Mouse (Mus musculus) E14TG2a.4 (cell line): ENCODE data around the gene Stkld1.

Experiments used
- H3K27me3 ChIP-seq: 2 replicates; pipeline ENCODE4 v1.6.1; 2014; ENCODE audit warnings: low read length, control low read depth; ENCODE audit not compliant: insufficient read depth
- H3K36me3 ChIP-seq: 2 replicates; pipeline ENCODE4 v1.6.1; 2014; ENCODE audit warnings: low read length, control low read depth; ENCODE audit not compliant: insufficient read depth
- H3K4me1 ChIP-seq: replicated peaks from 2 replicates; pipeline ENCODE4 v1.6.1; 2014; ENCODE audit warnings: low read depth, low read length, control low read depth
- H3K4me3 ChIP-seq: replicated peaks from 2 replicates; pipeline ENCODE4 v1.5.1; 2014; ENCODE audit warnings: mild to moderate bottlenecking, low read length
- H3K9me3 ChIP-seq: 2 replicates; pipeline ENCODE4 v1.6.1; 2014; ENCODE audit warnings: low read length, control low read depth
- CTCF ChIP-seq: conservative IDR thresholded peaks from 2 replicates; pipeline ENCODE4 v1.5.1; 2014; ENCODE audit warnings: low read length
- NANOG ChIP-seq: IDR thresholded peaks from 2 replicates; pipeline ENCODE4 v1.6.1; 2014; ENCODE audit warnings: borderline replicate concordance, low read length, mixed read lengths
- POU5F1 ChIP-seq: IDR thresholded peaks from 2 replicates; pipeline ENCODE4 v1.6.1; 2014; ENCODE audit warnings: low read length, borderline replicate concordance

Stkld1 gene

GRCm38 (mm10) chr2:26951346-26951905, 17.6 kb downstream of the Stkld1 start:
- TF ChIP-seq CTCF (no peak), NANOG (no peak), POU5F1 (no peak)
- peaks cover 28% of the 10 kb centered on the region for H3K4me1 ChIP-seq
- H3K36me3 ChIP-seq = peaks cover 69% of the 10 kb centered on the region
- H3K4me3 ChIP-seq = no peak overlapping the region
- no peaks in the 10 kb centered on the region for H3K9me3 ChIP-seq
- 0 out of 2 replicates have a peak, but pooled peaks cover 2% of the 10 kb centered on the region for H3K27me3 ChIP-seq

GRCm38 (mm10) chr2:26952193-26952592, 18.3 kb downstream of the Stkld1 start:
- Histone ChIP-seq H3K36me3 (peaks cover 76% of the 10 kb centered on the region), H3K4me1 (peaks cover 27% of the 10 kb centered on the region)

GRCm38 (mm10) chr2:26952866-26953265, 19.0 kb downstream of the Stkld1 start:
- Histone ChIP-seq H3K4me1 (peaks cover 20% of the 10 kb centered on the region), H3K4me3 (no peak overlapping the region), H3K36me3 (peaks cover 83% of the 10 kb centered on the region), H3K27me3 (no peaks in the 10 kb centered on the region), H3K9me3 (no peaks in the 10 kb centered on the region)
- no peak for TF ChIP-seq CTCF
- no peak for TF ChIP-seq POU5F1
- no peak for TF ChIP-seq NANOG

More at GRCm38 (mm10) chr2:26952193-26952592, 18.3 kb downstream of the Stkld1 start:
- no peaks in the 10 kb centered on the region for H3K27me3 ChIP-seq
- H3K4me3 ChIP-seq = no peak overlapping the region
- no peak for TF ChIP-seq POU5F1
- TF ChIP-seq CTCF = no peak
- no peak for TF ChIP-seq NANOG
- no peaks in the 10 kb centered on the region for H3K9me3 ChIP-seq

GRCm38 (mm10) chr2:26954735-26955395, 21.0 kb downstream of the Stkld1 start:
- H3K9me3 ChIP-seq = no peaks in the 10 kb centered on the region
- H3K27me3 ChIP-seq = no peaks in the 10 kb centered on the region
- no peak overlapping the region for H3K4me3 ChIP-seq
- peaks cover 2% of the 10 kb centered on the region; the same call in 1 of the 2 replicates for H3K4me1 ChIP-seq
- H3K36me3 ChIP-seq = peaks cover 97% of the 10 kb centered on the region
- TF ChIP-seq POU5F1 (no peak), NANOG (no peak), CTCF (no peak)

- Histone ChIP-seq H3K36me3 (peaks cover 97% of the 10 kb centered on the region), H3K27me3 (no peaks in the 10 kb centered on the region), H3K4me3 (no peak overlapping the region), H3K4me1 (peaks cover 12% of the 10 kb centered on the region), H3K9me3 (no peaks in the 10 kb centered on the region)
- TF ChIP-seq CTCF (no peak), NANOG (no peak), POU5F1 (no peak)
Observed at GRCm38 (mm10) chr2:26956811-26957487, 23.1 kb downstream of the Stkld1 start.

GRCm38 (mm10) chr2:26957488-26957859, 23.6 kb downstream of the Stkld1 start:
- H3K4me1 ChIP-seq = peaks cover 18% of the 10 kb centered on the region
- H3K27me3 ChIP-seq = no peaks in the 10 kb centered on the region
- H3K4me3 ChIP-seq = no peak overlapping the region
- TF ChIP-seq NANOG = no peak
- TF ChIP-seq CTCF = no peak
- TF ChIP-seq POU5F1 = no peak
- H3K36me3 ChIP-seq = peaks cover 97% of the 10 kb centered on the region
- no peaks in the 10 kb centered on the region for H3K9me3 ChIP-seq

- TF ChIP-seq POU5F1 (no peak), CTCF (no peak; the same call in 1 of the 2 replicates), NANOG (no peak)
- H3K27me3 ChIP-seq = no peaks in the 10 kb centered on the region
- peaks cover 71% of the 10 kb centered on the region for H3K36me3 ChIP-seq
- H3K9me3 ChIP-seq = no peaks in the 10 kb centered on the region
- no peak overlapping the region for H3K4me3 ChIP-seq
- peaks cover 39% of the 10 kb centered on the region for H3K4me1 ChIP-seq
Observed at GRCm38 (mm10) chr2:26960756-26961155, 26.9 kb downstream of the Stkld1 start.

GRCm38 (mm10) chr2:26963923-26964723, 30.3 kb downstream of the Stkld1 start, which contains the start of gene Rexo4:
Gene Rexo4 (minus strand): TSS chr2:26964386.
- TF ChIP-seq CTCF (no peak), POU5F1 (peak; percentile 88)
- H3K4me1 ChIP-seq = peaks cover 39% of the 10 kb centered on the region
- no peaks in the 10 kb centered on the region for H3K27me3 ChIP-seq
- H3K36me3 ChIP-seq = peaks cover 38% of the 10 kb centered on the region
- H3K4me3 ChIP-seq = peak within 1 kb of the TSS; percentile 93
- H3K9me3 ChIP-seq = no peaks in the 10 kb centered on the region
